Mouse (Mus musculus) retina, postnatal 7 days (tissue): ENCODE data around the gene Rhot1.
A peak's percentile ranks its signal among the peaks of the same experiment; 100 is the strongest.
"Not testable (repeated sequence)": the region's sequence is repeated elsewhere in the genome, so short reads cannot be mapped to it uniquely, and the experiment has no call there.

Experiments used
- DNase-seq: peaks from one replicate; pipeline ENCODE4 v3.0.0-alpha.2; 2012; ENCODE audit warnings: low read depth, low spot score

Gene Rhot1

GRCm38 (mm10) chr11:80208860-80209800, at the start of gene Rhot1:
Gene Rhot1, plus strand, starts transcription at chr11:80209019.
- peak; percentile 96 for DNase-seq

- no peak for DNase-seq
Measured at GRCm38 (mm10) chr11:80161041-80161440, 47.8 kb upstream of the Rhot1 start.

GRCm38 (mm10) chr11:80163362-80164116, 45.3 kb upstream of the Rhot1 start:
- DNase-seq: no peak

- no peak for DNase-seq
Measured at GRCm38 (mm10) chr11:80164224-80164623, 44.6 kb upstream of the Rhot1 start.

GRCm38 (mm10) chr11:80168121-80168520, 40.7 kb upstream of the Rhot1 start:
- no peak for DNase-seq

GRCm38 (mm10) chr11:80168611-80169249, 40.1 kb upstream of the Rhot1 start:
- no peak for DNase-seq

GRCm38 (mm10) chr11:80169629-80170028, 39.2 kb upstream of the Rhot1 start:
- DNase-seq: no peak

GRCm38 (mm10) chr11:80170351-80170750, 38.5 kb upstream of the Rhot1 start:
- no peak for DNase-seq

GRCm38 (mm10) chr11:80171884-80172283, 36.9 kb upstream of the Rhot1 start:
- DNase-seq: no peak

GRCm38 (mm10) chr11:80173963-80174670, 34.7 kb upstream of the Rhot1 start:
- DNase-seq: no peak

- no peak for DNase-seq
Measured at GRCm38 (mm10) chr11:80176911-80177895, 31.6 kb upstream of the Rhot1 start.

GRCm38 (mm10) chr11:80178316-80178715, 30.5 kb upstream of the Rhot1 start:
- DNase-seq: no peak

GRCm38 (mm10) chr11:80181021-80181749, 27.6 kb upstream of the Rhot1 start:
- no peak for DNase-seq

- peak; percentile 8 for DNase-seq
Measured at GRCm38 (mm10) chr11:80183054-80183704, 25.6 kb upstream of the Rhot1 start.

GRCm38 (mm10) chr11:80183705-80184255, 25.0 kb upstream of the Rhot1 start, which contains the start of gene Rnf135:
Gene Rnf135, plus strand, starts transcription at chr11:80183851.
- DNase-seq: peak; percentile 49

- no peak for DNase-seq
Measured at GRCm38 (mm10) chr11:80184531-80185071, 24.2 kb upstream of the Rhot1 start.

- not testable (repeated sequence) for DNase-seq
Measured at GRCm38 (mm10) chr11:80185441-80185976, 23.3 kb upstream of the Rhot1 start.

GRCm38 (mm10) chr11:80190280-80190679, 18.5 kb upstream of the Rhot1 start:
- no peak for DNase-seq
